Mouse (Mus musculus): ENCODE results near the gene Dennd1b.

DNA sequence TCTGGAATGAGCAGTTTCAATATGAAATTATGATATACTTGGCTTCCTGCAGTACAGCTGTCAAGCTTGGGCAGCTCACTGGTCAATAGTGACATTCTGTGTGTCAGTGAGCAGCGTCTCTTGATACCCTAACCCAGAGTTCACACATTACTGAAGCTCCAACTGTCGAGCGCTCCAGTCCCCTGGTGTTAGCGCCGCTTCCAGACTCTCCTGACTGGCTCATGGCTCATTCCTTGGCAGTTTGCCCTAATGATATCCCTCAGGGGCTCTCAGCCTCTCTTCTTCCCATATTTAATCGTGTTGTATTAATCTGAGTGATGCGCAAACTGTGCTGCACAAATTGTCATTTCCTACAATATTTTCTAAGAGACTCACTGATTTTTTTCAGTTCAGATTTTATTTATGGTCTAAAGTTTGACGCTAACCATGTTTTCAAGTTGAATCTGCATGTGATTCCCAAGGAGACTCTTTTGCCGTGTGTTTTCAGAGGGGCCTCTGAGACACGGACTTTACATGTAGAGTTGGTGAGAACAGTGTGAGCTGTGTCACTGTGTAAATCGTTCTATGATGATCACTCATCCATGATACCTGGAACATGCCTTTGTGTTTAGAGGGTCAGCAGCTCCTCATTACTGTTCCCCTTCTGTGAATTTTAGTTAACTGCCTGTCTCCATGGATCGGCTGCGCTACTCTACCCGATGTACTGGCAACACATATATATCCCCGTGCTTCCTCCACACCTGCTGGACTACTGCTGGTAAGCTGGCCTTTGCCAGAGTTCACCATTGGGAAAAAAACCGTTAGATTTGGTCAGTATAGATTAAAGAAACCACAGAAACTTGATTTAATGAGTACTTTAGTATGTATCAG, 117.5 kb downstream of the Dennd1b start:
- TF ChIP-seq CTCF (IDR thresholded peaks at IDR 0.05) (no peak), POLR2A (IDR thresholded peaks at IDR 0.05; ENCODE audit: insufficient read depth, low read depth, low read length) (no peak)
